Mouse (Mus musculus): ENCODE data around the gene Rdh19. TPM values are rescaled to one million over a fixed set of nuclear protein-coding genes. Genes with fewer than 3 reads are reported as not detected.
"Not testable (repeated sequence)": the region's sequence is repeated elsewhere in the genome, so short reads cannot be mapped to it uniquely, and the experiment has no call there.

Rdh19 gene
- total RNA-seq (2017): not detected in 2 replicates

DNA sequence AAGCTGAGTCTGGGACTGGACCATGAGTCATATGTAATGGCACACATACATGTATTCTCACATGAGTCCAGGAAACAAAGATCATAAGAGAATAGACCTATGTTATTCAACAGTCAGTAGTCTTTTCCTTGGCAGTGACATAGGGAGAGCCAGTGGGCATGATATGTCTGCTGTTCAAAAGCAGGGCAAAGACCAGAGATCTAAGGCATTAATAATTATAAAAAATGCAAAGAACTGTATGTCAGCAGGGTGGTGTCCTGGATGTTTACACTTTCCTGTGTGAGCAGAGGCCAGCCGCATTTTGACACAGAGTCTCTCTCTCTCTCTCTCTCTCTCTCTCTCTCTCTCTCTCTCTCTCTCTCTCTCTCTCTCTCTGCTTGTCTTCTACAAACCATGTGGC is at the start of gene Rdh19:
Rdh19 (plus strand) TSS at position 301 of the 400 bp plus-strand sequence.
- no peak for ATAC-seq (ENCODE audit: extremely low read depth, insufficient number of reproducible peaks, low FRiP score, poor library complexity, severe bottlenecking)

DNA sequence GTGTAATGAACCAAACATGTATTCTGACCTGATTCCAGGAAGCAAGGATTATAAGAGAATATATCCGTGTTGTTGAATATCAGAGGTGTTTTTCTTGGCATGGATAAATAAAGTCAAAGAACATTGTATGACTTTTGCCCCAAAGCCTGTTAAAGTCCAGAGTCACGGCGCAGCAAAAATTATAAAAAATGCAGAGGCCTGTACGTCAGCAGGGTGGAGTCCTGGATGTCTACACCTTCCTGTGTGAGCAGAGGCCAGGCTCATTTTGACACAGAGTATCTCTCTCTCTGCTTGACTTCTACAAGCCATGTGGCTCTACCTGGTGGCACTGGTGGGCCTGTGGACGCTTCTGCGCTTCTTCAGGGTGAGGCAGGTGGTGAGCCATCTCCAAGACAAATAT is 48.8 kb upstream of the Rdh19 start, which contains the start of gene Rdh16:
Rdh16 (plus strand) TSS at position 262 of the 400 bp plus-strand sequence.
- ATAC-seq (ENCODE audit: extremely low read depth, insufficient number of reproducible peaks, low FRiP score, poor library complexity, severe bottlenecking): no peak

DNA sequence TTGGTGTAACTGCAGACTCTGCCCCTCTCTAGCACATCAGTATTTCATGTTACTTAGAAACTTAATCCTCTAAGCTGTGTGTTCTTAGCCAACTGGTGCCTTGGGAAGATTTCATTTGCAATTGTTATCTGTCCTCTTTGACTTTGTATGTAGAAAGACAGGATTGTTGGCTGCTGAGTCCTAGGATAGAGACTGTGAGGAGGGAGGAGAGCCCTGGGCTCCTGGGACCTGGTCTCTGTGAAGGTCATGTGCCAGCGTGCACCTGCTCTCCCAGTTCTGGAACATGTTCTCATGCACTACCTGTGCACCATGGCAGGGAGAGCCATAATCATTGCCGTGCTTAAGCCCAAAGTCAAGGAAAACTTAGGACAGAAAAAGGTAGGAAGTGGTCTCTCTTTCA is 48.1 kb upstream of the Rdh19 start:
- ATAC-seq (ENCODE audit: extremely low read depth, insufficient number of reproducible peaks, low FRiP score, poor library complexity, severe bottlenecking): no peak

GRCm38 (mm10) chr10:127802236-127802635 is 47.5 kb upstream of the Rdh19 start:
- no peak for ATAC-seq (ENCODE audit: extremely low read depth, insufficient number of reproducible peaks, low FRiP score, poor library complexity, severe bottlenecking)

DNA sequence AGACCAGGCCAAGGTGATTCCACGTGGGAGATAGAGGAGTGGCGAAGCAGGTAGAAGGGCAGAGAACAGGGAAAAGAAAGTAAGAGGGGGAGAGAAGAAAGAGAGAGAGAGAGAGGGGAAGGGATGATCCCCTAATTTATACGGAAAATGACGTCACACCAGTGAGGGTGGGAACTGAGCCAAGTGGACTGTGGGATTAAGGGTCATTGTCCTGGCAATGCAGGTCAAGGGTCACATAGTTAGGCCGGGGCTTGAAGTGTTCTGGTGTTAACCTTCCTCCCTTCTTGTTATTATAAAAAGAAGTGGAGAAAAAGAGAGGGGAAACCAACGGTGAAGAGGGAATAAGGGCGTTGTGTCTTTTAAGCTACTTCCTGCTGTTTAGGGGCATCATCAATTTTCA is 45.3 kb upstream of the Rdh19 start:
- no peak for ATAC-seq (ENCODE audit: extremely low read depth, insufficient number of reproducible peaks, low FRiP score, poor library complexity, severe bottlenecking)

- ATAC-seq (ENCODE audit: extremely low read depth, insufficient number of reproducible peaks, low FRiP score, poor library complexity, severe bottlenecking): no peak
These were observed 33.8 kb upstream of the Rdh19 start for GRCm38 (mm10) chr10:127815888-127816287.

GRCm38 (mm10) chr10:127817268-127817910 is 32.3 kb upstream of the Rdh19 start:
- ATAC-seq (ENCODE audit: extremely low read depth, insufficient number of reproducible peaks, low FRiP score, poor library complexity, severe bottlenecking): not testable (repeated sequence)

GRCm38 (mm10) chr10:127821806-127822205 is 27.9 kb upstream of the Rdh19 start:
- not testable (repeated sequence) for ATAC-seq (ENCODE audit: extremely low read depth, insufficient number of reproducible peaks, low FRiP score, poor library complexity, severe bottlenecking)

- ATAC-seq (ENCODE audit: extremely low read depth, insufficient number of reproducible peaks, low FRiP score, poor library complexity, severe bottlenecking): no peak
These were observed 24.3 kb upstream of the Rdh19 start for GRCm38 (mm10) chr10:127825386-127825785.

- no peak for ATAC-seq (ENCODE audit: extremely low read depth, insufficient number of reproducible peaks, low FRiP score, poor library complexity, severe bottlenecking)
These were observed 20.6 kb upstream of the Rdh19 start for GRCm38 (mm10) chr10:127829121-127829520.

GRCm38 (mm10) chr10:127834186-127834585 is 15.5 kb upstream of the Rdh19 start:
- not testable (repeated sequence) for ATAC-seq (ENCODE audit: extremely low read depth, insufficient number of reproducible peaks, low FRiP score, poor library complexity, severe bottlenecking)

DNA sequence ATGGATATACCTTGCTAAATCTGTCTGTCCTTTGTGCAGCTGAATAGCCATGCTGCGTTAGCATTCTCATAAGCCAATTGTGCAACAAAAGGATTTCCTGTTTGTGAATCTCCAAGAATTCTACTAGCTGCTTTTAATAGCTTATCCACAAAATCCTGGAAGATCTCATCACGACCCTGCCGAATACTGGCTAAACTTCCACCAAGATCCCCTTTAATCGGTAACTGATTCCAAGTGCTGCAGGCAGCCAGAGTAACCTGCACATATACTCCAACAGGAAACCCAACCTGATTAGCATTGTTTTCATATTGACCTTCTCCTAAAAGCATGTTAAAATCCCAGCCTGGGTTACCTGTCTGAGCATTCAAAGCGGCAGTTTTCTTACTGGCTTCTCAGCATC is 14.4 kb upstream of the Rdh19 start:
- ATAC-seq (ENCODE audit: extremely low read depth, insufficient number of reproducible peaks, low FRiP score, poor library complexity, severe bottlenecking): no peak

GRCm38 (mm10) chr10:127837793-127838192 is 11.9 kb upstream of the Rdh19 start:
- not testable (repeated sequence) for ATAC-seq (ENCODE audit: extremely low read depth, insufficient number of reproducible peaks, low FRiP score, poor library complexity, severe bottlenecking)

- no peak for ATAC-seq (ENCODE audit: extremely low read depth, insufficient number of reproducible peaks, low FRiP score, poor library complexity, severe bottlenecking)
These were observed 11.2 kb upstream of the Rdh19 start for GRCm38 (mm10) chr10:127838539-127838938.

DNA sequence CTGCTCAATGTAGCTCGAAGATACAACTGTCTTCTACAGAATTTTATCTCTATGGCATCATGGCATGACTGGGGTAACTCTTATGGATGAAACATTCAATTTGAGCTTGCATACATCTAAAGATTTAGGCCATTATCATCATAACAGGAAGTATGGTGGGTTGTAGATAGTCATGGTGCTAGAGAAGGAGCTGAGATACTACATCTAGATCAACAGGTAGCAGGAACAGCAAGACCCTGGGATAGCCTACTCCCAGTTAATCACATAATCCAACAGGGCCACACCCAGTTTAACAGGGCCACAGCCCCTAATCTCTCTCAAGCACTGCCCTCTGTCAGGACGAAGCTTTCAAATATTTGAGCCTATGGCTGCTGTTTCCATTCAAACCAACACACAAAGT is 9.0 kb upstream of the Rdh19 start:
- no peak for ATAC-seq (ENCODE audit: extremely low read depth, insufficient number of reproducible peaks, low FRiP score, poor library complexity, severe bottlenecking)

DNA sequence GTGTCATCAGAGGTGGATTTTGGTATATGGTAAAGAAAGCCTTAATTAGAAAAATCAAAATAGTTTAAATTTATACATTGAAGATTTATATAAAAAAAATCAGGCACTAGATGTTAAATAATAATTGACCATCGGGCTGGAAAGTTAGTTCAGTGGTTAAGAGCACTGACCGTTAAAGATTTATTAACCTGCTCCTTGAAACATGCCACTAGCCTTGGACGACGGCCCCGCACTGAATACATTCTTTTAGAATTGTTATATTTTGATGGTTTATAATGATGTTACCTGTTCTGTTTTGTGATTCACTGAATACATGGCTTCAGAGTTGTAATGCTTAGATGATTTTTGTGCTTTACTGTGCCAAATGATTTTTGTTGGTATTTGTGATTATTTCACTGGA is 3.8 kb upstream of the Rdh19 start:
- ATAC-seq (ENCODE audit: extremely low read depth, insufficient number of reproducible peaks, low FRiP score, poor library complexity, severe bottlenecking): not testable (repeated sequence)

DNA sequence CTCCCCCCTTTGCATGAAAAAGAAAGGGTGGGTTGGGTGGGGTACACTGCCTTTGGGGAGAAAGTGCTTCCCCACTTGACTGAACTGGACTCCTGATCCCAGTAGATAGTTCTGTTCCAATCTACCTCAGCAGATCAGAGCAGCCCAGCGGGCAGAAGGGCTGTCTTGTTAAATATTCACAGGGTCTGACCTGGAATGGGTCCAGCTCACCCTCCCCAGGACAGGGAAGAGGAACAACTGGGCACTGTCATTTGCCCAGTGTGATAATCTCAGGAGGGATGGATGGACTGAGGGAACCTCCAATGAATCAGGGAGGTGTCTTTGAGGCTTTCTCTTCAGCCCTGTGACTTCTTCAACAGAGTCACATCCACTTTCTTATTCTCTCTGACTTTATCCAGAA is 1.6 kb upstream of the Rdh19 start:
- no peak for ATAC-seq (ENCODE audit: extremely low read depth, insufficient number of reproducible peaks, low FRiP score, poor library complexity, severe bottlenecking)

GRCm38 (mm10) chr10:127856376-127856775 is 6.6 kb downstream of the Rdh19 start:
- ATAC-seq (ENCODE audit: extremely low read depth, insufficient number of reproducible peaks, low FRiP score, poor library complexity, severe bottlenecking): no peak

- ATAC-seq (ENCODE audit: extremely low read depth, insufficient number of reproducible peaks, low FRiP score, poor library complexity, severe bottlenecking): no peak
These were observed 15.2 kb downstream of the Rdh19 start for GRCm38 (mm10) chr10:127864931-127865330.

- no peak for ATAC-seq (ENCODE audit: extremely low read depth, insufficient number of reproducible peaks, low FRiP score, poor library complexity, severe bottlenecking)
These were observed 16.5 kb downstream of the Rdh19 start, which contains the start of gene Rdh16f2 for GRCm38 (mm10) chr10:127866232-127866631. Gene Rdh16f2, plus strand, starts transcription at chr10:127866474.

DNA sequence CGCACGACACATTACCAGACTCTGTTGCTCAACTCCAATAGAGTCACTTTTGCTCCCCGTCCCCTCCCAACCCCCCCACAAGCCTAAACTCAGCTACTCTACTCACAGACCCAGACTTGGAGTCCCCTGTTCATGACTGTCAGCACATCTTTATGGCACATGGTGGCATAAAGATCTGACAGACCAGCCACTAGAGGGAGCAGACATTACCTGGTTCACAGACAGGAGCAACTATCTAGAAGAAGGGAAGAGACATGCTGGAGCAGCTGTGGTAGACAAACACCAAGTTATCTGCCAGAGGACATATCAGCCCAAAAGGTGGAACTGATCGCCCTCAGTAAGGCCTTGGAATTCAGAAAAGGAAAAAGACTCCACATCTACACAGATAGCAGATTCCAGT is 22.8 kb downstream of the Rdh19 start:
- no peak for ATAC-seq (ENCODE audit: extremely low read depth, insufficient number of reproducible peaks, low FRiP score, poor library complexity, severe bottlenecking)

Data from neutrophil, adult 5-6 weeks (primary cell).